ENCODE assay signal across 8 mouse cellular contexts in genomic region chr3:54672557-54673529, GRCm38 (mm10). TPM values are rescaled to one million over a fixed set of nuclear protein-coding genes. Genes with fewer than 3 reads are reported as not detected.
DNase-seq lines count a peak whose midpoint lies in the region; ATAC-seq and TF ChIP-seq lines count a peak whose summit lies in the region.

No protein-coding gene starts in this region.

- peak; percentile 85 for TF ChIP-seq CTCF in kidney, postnatal 0 days (IDR thresholded peaks at IDR 0.05; ENCODE audit: low read depth)
- TF ChIP-seq CTCF in Patski (IDR thresholded peaks at IDR 0.05): peak; percentile 93
- no peak for TF ChIP-seq CTCF in embryonic fibroblast, embryonic 13.5 days (IDR thresholded peaks at IDR 0.05; ENCODE audit: borderline replicate concordance, insufficient read depth, low read length)
- peak; percentile 72 for TF ChIP-seq CTCF in liver, postnatal 0 days (IDR thresholded peaks at IDR 0.05; ENCODE audit: low read depth)

- POLR2A ChIA-PET in Patski (lab: Charles Lee): interaction anchor here (0.6 to 1.6 kb wide), 6 partner anchors 9 to 974 kb away, joined by 3 to 7 read pairs (median 3); no protein-coding TSS in a partner anchor

- in situ Hi-C loops in Patski (cut with MboI; ENCODE audit: low pct_unique_long_range_greater_than_20kb): no loop called here

- no peak for TF ChIP-seq POLR2A in embryonic fibroblast, embryonic 13.5 days (IDR thresholded peaks at IDR 0.05; ENCODE audit: low read depth, low read length)

- TF ChIP-seq EP300 in liver, postnatal 0 days (IDR thresholded peaks at IDR 0.05; ENCODE audit: low read depth): no peak

- H3K27ac ChIP-seq in kidney, postnatal 0 days: no peak overlapping the region
- no peak overlapping the region for H3K27ac ChIP-seq in kidney, embryonic 16.5 days (ENCODE audit: low read length)
- peak overlapping the region; percentile 81 for H3K27ac ChIP-seq in embryonic fibroblast, embryonic 13.5 days (ENCODE audit: insufficient read depth, low read length)
- no peak overlapping the region for H3K27ac ChIP-seq in liver, postnatal 0 days (ENCODE audit: low read depth)
- no peak overlapping the region for H3K27ac ChIP-seq in stomach, embryonic 14.5 days (ENCODE audit: low read length)

- DNase-seq in kidney, postnatal 0 days (ENCODE audit: low spot score): peak; percentile 79
- peak; percentile 84 for DNase-seq in Patski (ENCODE audit: low read depth, low spot score)
- peak; percentile 67 for DNase-seq in kidney, postnatal 10 days
- DNase-seq in liver, postnatal 0 days: no peak
- no peak for DNase-seq in adrenal gland, adult 2 months

- CTCF ChIA-PET in Patski (lab: Charles Lee): interaction anchor here (0.9 to 3.9 kb wide), 18 partner anchors 9 to 322 kb away, joined by 3 to 31 read pairs (median 4); partner anchors contain the start of gene Supt20

- no peak for ATAC-seq in kidney, postnatal 0 days (replicated peaks; ENCODE audit: low FRiP score, low read depth)
- ATAC-seq in kidney, embryonic 16.5 days (ENCODE audit: low FRiP score, low TSS enrichment): no peak
- peak; percentile 72 for ATAC-seq in Patski
- no peak for ATAC-seq in liver, postnatal 0 days
- peak; percentile 76; the same call in 1 of the 2 replicates for ATAC-seq in stomach, embryonic 14.5 days (ENCODE audit: insufficient number of reproducible peaks, insufficient read depth, low FRiP score, low read depth)

- no peaks in the 10 kb centered on the region for H3K36me3 ChIP-seq in kidney, postnatal 0 days (ENCODE audit: insufficient read depth, low read length)
- H3K36me3 ChIP-seq in kidney, embryonic 16.5 days (ENCODE audit: insufficient read depth, low read length): no peaks in the 10 kb centered on the region
- H3K36me3 ChIP-seq in liver, postnatal 0 days (replicated peaks; ENCODE audit: insufficient read depth, low read length): no peaks in the 10 kb centered on the region
- H3K36me3 ChIP-seq in stomach, embryonic 14.5 days (ENCODE audit: control insufficient read depth, insufficient read depth, low read length): no peaks in the 10 kb centered on the region

- H3K9me3 ChIP-seq in kidney, postnatal 0 days (replicated peaks; ENCODE audit: low read length): no peaks in the 10 kb centered on the region
- no peaks in the 10 kb centered on the region for H3K9me3 ChIP-seq in kidney, embryonic 16.5 days (ENCODE audit: low read length)
- no peaks in the 10 kb centered on the region for H3K9me3 ChIP-seq in liver, postnatal 0 days (ENCODE audit: low read length)
- no peaks in the 10 kb centered on the region for H3K9me3 ChIP-seq in stomach, embryonic 14.5 days (ENCODE audit: control insufficient read depth, low read depth, low read length)

- WGBS in kidney, postnatal 0 days: 51% methylated on average over 13 of the region's 13 CpGs
- WGBS in kidney, embryonic 16.5 days: 56% methylated on average over 13 of the region's 13 CpGs
- WGBS in liver, postnatal 0 days (ENCODE audit: insufficient replicate concordance): 63% methylated on average over 13 of the region's 13 CpGs
- 19% methylated on average over 13 of the region's 13 CpGs for WGBS in stomach, embryonic 14.5 days

- no peak overlapping the region for H3K4me2 ChIP-seq in kidney, postnatal 0 days (ENCODE audit: low read length)
- H3K4me2 ChIP-seq in kidney, embryonic 16.5 days (replicated peaks; ENCODE audit: low read depth, low read length): no peak overlapping the region
- no peak overlapping the region for H3K4me2 ChIP-seq in liver, postnatal 0 days (ENCODE audit: low read depth, low read length)
- no peak overlapping the region for H3K4me2 ChIP-seq in stomach, embryonic 14.5 days (replicated peaks; ENCODE audit: low read depth, low read length)

- no peak overlapping the region for H3K9ac ChIP-seq in kidney, postnatal 0 days (ENCODE audit: low read depth, low read length)
- H3K9ac ChIP-seq in kidney, embryonic 16.5 days (replicated peaks; ENCODE audit: low read length): no peak overlapping the region
- H3K9ac ChIP-seq in liver, postnatal 0 days (replicated peaks): no peak overlapping the region
- H3K9ac ChIP-seq in stomach, embryonic 14.5 days (replicated peaks; ENCODE audit: low read depth, low read length): no peak overlapping the region

- no peaks in the 10 kb centered on the region for H3K4me1 ChIP-seq in kidney, postnatal 0 days (replicated peaks; ENCODE audit: insufficient read depth, low read length)
- no peaks in the 10 kb centered on the region for H3K4me1 ChIP-seq in kidney, embryonic 16.5 days (ENCODE audit: insufficient read depth, low read length)
- H3K4me1 ChIP-seq in embryonic fibroblast, embryonic 13.5 days (ENCODE audit: control insufficient read depth, insufficient read depth, low read length): 0 out of 2 replicates have a peak, but pooled peaks cover 3% of the 10 kb centered on the region
- no peaks in the 10 kb centered on the region for H3K4me1 ChIP-seq in liver, postnatal 0 days (ENCODE audit: insufficient read depth)
- peaks cover 4% of the 10 kb centered on the region; the same call in 1 of the 2 replicates for H3K4me1 ChIP-seq in stomach, embryonic 14.5 days (ENCODE audit: control insufficient read depth, insufficient read depth, low read length)

- H3K27me3 ChIP-seq in kidney, postnatal 0 days (ENCODE audit: insufficient read depth, low read length): no peaks in the 10 kb centered on the region
- no peaks in the 10 kb centered on the region for H3K27me3 ChIP-seq in kidney, embryonic 16.5 days (ENCODE audit: insufficient read depth, low read length)
- peaks cover 12% of the 10 kb centered on the region for H3K27me3 ChIP-seq in Patski
- H3K27me3 ChIP-seq in liver, postnatal 0 days (ENCODE audit: insufficient read depth, low read length): no peaks in the 10 kb centered on the region
- no peaks in the 10 kb centered on the region for H3K27me3 ChIP-seq in stomach, embryonic 14.5 days (ENCODE audit: control insufficient read depth, insufficient read depth, low read length)

- H3K4me3 ChIP-seq in kidney, postnatal 0 days (replicated peaks; ENCODE audit: low read depth, low read length): no peak overlapping the region
- H3K4me3 ChIP-seq in kidney, embryonic 16.5 days (ENCODE audit: low read length): no peak overlapping the region
- H3K4me3 ChIP-seq in embryonic fibroblast, embryonic 13.5 days (ENCODE audit: insufficient read depth, low read length): no peak overlapping the region
- H3K4me3 ChIP-seq in liver, postnatal 0 days (ENCODE audit: low read depth, low read length): no peak overlapping the region
- no peak overlapping the region for H3K4me3 ChIP-seq in stomach, embryonic 14.5 days (ENCODE audit: low read depth, low read length)

RNA-seq across cellular contexts. Expression of gene Supt20, which starts 19.8 kb away (rescaled TPM):
- 69.0 and 73.9 TPM in 2 replicates for polyA plus RNA-seq in kidney, postnatal 0 days (2015; fragmentation: Nextera tagmentation; extraction: Ambion mirVana)
- 110 and 118 TPM in 2 replicates for polyA plus RNA-seq in kidney, embryonic 16.5 days (2015; fragmentation: Nextera tagmentation; extraction: Ambion mirVana)
- 85.0 TPM for polyA plus RNA-seq in Patski (2021)
- polyA plus RNA-seq in embryonic fibroblast, embryonic 13.5 days (2011; ENCODE audit: insufficient read length, low read depth, missing spikeins): 89.8 and 121 TPM in 2 replicates
- 17.2 and 19.9 TPM in 2 replicates for polyA plus RNA-seq in liver, postnatal 0 days (2015; fragmentation: Nextera tagmentation; extraction: Ambion mirVana)
- polyA plus RNA-seq in stomach, embryonic 14.5 days (2014; fragmentation: Nextera tagmentation; extraction: Ambion mirVana): 111 and 120 TPM in 2 replicates
- total RNA-seq in adrenal gland, adult 2 months (2021): 10 to 100 TPM; 34.1 to 37.9 TPM
- 24.1 and 26.8 TPM in 2 replicates for polyA plus RNA-seq in adrenal gland, adult 2 months (2012; rRNA removed)

RNA-seq across cellular contexts. Expression of gene Gm21958, which starts 41.3 kb away (rescaled TPM):
- polyA plus RNA-seq in kidney, postnatal 0 days (2015; fragmentation: Nextera tagmentation; extraction: Ambion mirVana): 0.43 and 0.45 TPM in 2 replicates
- 0.58 TPM in 1 of 2 replicates, not detected in the other for polyA plus RNA-seq in kidney, embryonic 16.5 days (2015; fragmentation: Nextera tagmentation; extraction: Ambion mirVana)
- 0.56 TPM for polyA plus RNA-seq in Patski (2021)
- not detected in 2 replicates for polyA plus RNA-seq in embryonic fibroblast, embryonic 13.5 days (2011; ENCODE audit: insufficient read length, low read depth, missing spikeins)
- polyA plus RNA-seq in liver, postnatal 0 days (2015; fragmentation: Nextera tagmentation; extraction: Ambion mirVana): not detected in 2 replicates
- 1.4 and 1.9 TPM in 2 replicates for polyA plus RNA-seq in stomach, embryonic 14.5 days (2014; fragmentation: Nextera tagmentation; extraction: Ambion mirVana)
- total RNA-seq in adrenal gland, adult 2 months (2021): not detected
- not detected in 2 replicates for polyA plus RNA-seq in adrenal gland, adult 2 months (2012; rRNA removed)

Comparison
In these comparisons a context has a peak if more than half of its experiments do, and no peak if none do; other contexts are left out.
1. ATAC-seq: peak in Patski (single experiment) and stomach, embryonic 14.5 days (single experiment); none in kidney, postnatal 0 days (single experiment), kidney, embryonic 16.5 days (single experiment) and liver, postnatal 0 days (single experiment).
2. DNase-seq: peak in kidney, postnatal 0 days (single experiment), Patski (single experiment) and kidney, postnatal 10 days (single experiment); none in liver, postnatal 0 days (single experiment) and adrenal gland, adult 2 months (single experiment).